Mouse (Mus musculus) lung, postnatal 0 days (tissue): ENCODE data around the gene Zfp78.

Source experiments
- CTCF ChIP-seq: IDR thresholded peaks from 2 replicates; pipeline ENCODE4 v1.5.1; 2016; ENCODE audit warnings: antibody characterized with exemption, mild to moderate bottlenecking
- EP300 ChIP-seq: IDR thresholded peaks from 2 replicates; pipeline ENCODE4 v1.6.1; 2016; ENCODE audit warnings: antibody characterized with exemption, mild to moderate bottlenecking, control low read depth

GRCm38 (mm10) chr7:6430342-6430741, 67.3 kb downstream of the Zfp78 start:
- peak; percentile 62 for TF ChIP-seq CTCF
- TF ChIP-seq EP300: no peak
